Mouse (Mus musculus) NIH3T3 (cell line): Measurements from ENCODE around the gene Tns3.
"Not testable (repeated sequence)": the region's sequence is repeated elsewhere in the genome, so short reads cannot be mapped to it uniquely, and the experiment has no call there.

ENCODE experiments used
- DNase-seq: peaks from one replicate; pipeline ENCODE4 v3.0.0-alpha.2; 2012; ENCODE audit warnings: low read depth

Gene Tns3

GRCm38 (mm10) chr11:8575217-8576180 is 88.8 kb downstream of the Tns3 start:
- DNase-seq: peak; percentile 42

GRCm38 (mm10) chr11:8574562-8574961 is 89.8 kb downstream of the Tns3 start:
- DNase-seq: no peak

- DNase-seq: no peak
Measured at GRCm38 (mm10) chr11:8572762-8573161, 91.6 kb downstream of the Tns3 start.

- no peak for DNase-seq
Measured at GRCm38 (mm10) chr11:8569232-8570028, 94.9 kb downstream of the Tns3 start.

- DNase-seq: no peak
Measured at GRCm38 (mm10) chr11:8568829-8569228, 95.5 kb downstream of the Tns3 start.

GRCm38 (mm10) chr11:8566250-8566853 is 98.0 kb downstream of the Tns3 start:
- no peak for DNase-seq

GRCm38 (mm10) chr11:8558761-8559282 is 105.5 kb downstream of the Tns3 start:
- no peak for DNase-seq

GRCm38 (mm10) chr11:8558258-8558657 is 106.1 kb downstream of the Tns3 start:
- DNase-seq: no peak

- no peak for DNase-seq
Measured at GRCm38 (mm10) chr11:8557006-8557405, 107.3 kb downstream of the Tns3 start.

- no peak for DNase-seq
Measured at GRCm38 (mm10) chr11:8551710-8552109, 112.6 kb downstream of the Tns3 start.

GRCm38 (mm10) chr11:8547661-8548060 is 116.7 kb downstream of the Tns3 start:
- no peak for DNase-seq

- peak; percentile 40 for DNase-seq
Measured at GRCm38 (mm10) chr11:8545798-8546197, 118.5 kb downstream of the Tns3 start.

GRCm38 (mm10) chr11:8544355-8544754 is 120.0 kb downstream of the Tns3 start:
- DNase-seq: peak; percentile 80

- DNase-seq: no peak
Measured at GRCm38 (mm10) chr11:8541222-8541815, 123.0 kb downstream of the Tns3 start.

- peak; percentile 88 for DNase-seq
Measured at GRCm38 (mm10) chr11:8539593-8540265, 124.6 kb downstream of the Tns3 start.

GRCm38 (mm10) chr11:8537013-8537614 is 127.2 kb downstream of the Tns3 start:
- DNase-seq: no peak

GRCm38 (mm10) chr11:8534893-8535292 is 129.4 kb downstream of the Tns3 start:
- peak; percentile 82 for DNase-seq

- not testable (repeated sequence) for DNase-seq
Measured at GRCm38 (mm10) chr11:8532771-8533170, 131.6 kb downstream of the Tns3 start.

- no peak for DNase-seq
Measured at GRCm38 (mm10) chr11:8532112-8532747, 132.1 kb downstream of the Tns3 start.

- no peak for DNase-seq
Measured at GRCm38 (mm10) chr11:8530506-8530905, 133.8 kb downstream of the Tns3 start.
